Comparison of ENCODE assay signal across 9 mouse cellular contexts in genomic region chr5:125392176-125392575, GRCm38 (mm10). TPM values are rescaled to one million over a fixed set of nuclear protein-coding genes. Genes with fewer than 3 reads are reported as not detected.
DNase-seq lines count a peak whose midpoint lies in the region; ATAC-seq and TF ChIP-seq lines count a peak whose summit lies in the region.
"Not testable (repeated sequence)": the region's sequence is repeated elsewhere in the genome, so short reads cannot be mapped to it uniquely, and the experiment has no call there.
"Had no signal": no experiment of that assay in that cellular context is flagged by ENCODE, and none has a peak within 500 bp of the region (broad histone marks: within the 10 kb centered on the region; RNA-seq: fewer than 3 reads in every experiment).

No protein-coding gene starts in this region.

- not testable (repeated sequence) for H3K9ac ChIP-seq in forebrain, embryonic 11.5 days (ENCODE audit: low read length); intestine, embryonic 15.5 days; limb, embryonic 11.5 days (ENCODE audit: low read length); lung, embryonic 14.5 days; midbrain, postnatal 0 days (replicated peaks; ENCODE audit: low read length, poor library complexity, severe bottlenecking)
- peak overlapping the region; percentile 66 for H3K9ac ChIP-seq in heart, embryonic 14.5 days (ENCODE audit: low read length)

- not testable (repeated sequence) for TF ChIP-seq POLR2A in testis, adult 2 months (IDR thresholded peaks at IDR 0.05; ENCODE audit: control insufficient read depth, low read depth, low read length)

- not testable (repeated sequence) for ATAC-seq in forebrain, embryonic 11.5 days (replicated peaks; ENCODE audit: low FRiP score); heart, embryonic 14.5 days (ENCODE audit: insufficient number of reproducible peaks, insufficient read depth, low FRiP score, low read depth); intestine, embryonic 15.5 days; limb, embryonic 11.5 days (ENCODE audit: insufficient number of reproducible peaks, low FRiP score, low TSS enrichment, low read depth); lung, embryonic 14.5 days (ENCODE audit: insufficient read depth); midbrain, postnatal 0 days (ENCODE audit: low FRiP score)

- H3K27ac ChIP-seq in forebrain, embryonic 11.5 days (ENCODE audit: low read depth, low read length): peak overlapping the region; percentile 98; the same call in 1 of the 2 replicates
- peak overlapping the region; percentile 95 to 96 for H3K27ac ChIP-seq in heart, embryonic 14.5 days (replicated peaks in 1 of 2; ENCODE audit: control insufficient read depth in 1 of 2, insufficient read depth in 1 of 2, low read depth in 2 of 2, low read length in 2 of 2)
- peak overlapping the region; percentile 59; the same call in 1 of the 2 replicates for H3K27ac ChIP-seq in intestine, embryonic 15.5 days
- peak overlapping the region; percentile 98; the same call in 1 of the 2 replicates for H3K27ac ChIP-seq in limb, embryonic 11.5 days (replicated peaks; ENCODE audit: low read depth, low read length)
- H3K27ac ChIP-seq in lung, embryonic 14.5 days (ENCODE audit: low read depth): peak overlapping the region; percentile 100
- peak overlapping the region; percentile 96 for H3K27ac ChIP-seq in midbrain, postnatal 0 days (ENCODE audit: low read depth, low read length)
- 0 out of 2 replicates have a peak overlapping the region, but pooled peaks have one; percentile 27 for H3K27ac ChIP-seq in testis, adult 2 months (ENCODE audit: control insufficient read depth, insufficient read depth, low read depth, low read length)

- not testable (repeated sequence) for H3K27me3 ChIP-seq in forebrain, embryonic 11.5 days (ENCODE audit: control insufficient read depth, insufficient read depth, low read length); heart, embryonic 14.5 days (ENCODE audit: control insufficient read depth, insufficient read depth, low read length); intestine, embryonic 15.5 days (replicated peaks); limb, embryonic 11.5 days (ENCODE audit: control insufficient read depth, insufficient read depth, low read length); lung, embryonic 14.5 days (ENCODE audit: insufficient read depth, low read length); midbrain, postnatal 0 days (ENCODE audit: insufficient read depth, low read length); testis, adult 2 months (ENCODE audit: control insufficient read depth, insufficient read depth, low read length)

- 99% methylated on average over 4 of the region's 4 CpGs for WGBS in forebrain, embryonic 11.5 days
- 96% methylated on average over 4 of the region's 4 CpGs for WGBS in heart, embryonic 14.5 days
- 91% methylated on average over 4 of the region's 4 CpGs for WGBS in intestine, embryonic 15.5 days
- WGBS in limb, embryonic 11.5 days: 91% methylated on average over 4 of the region's 4 CpGs
- WGBS in lung, embryonic 14.5 days: 92% methylated on average over 4 of the region's 4 CpGs
- 89% methylated on average over 4 of the region's 4 CpGs for WGBS in midbrain, postnatal 0 days

- not testable (repeated sequence) for H3K36me3 ChIP-seq in forebrain, embryonic 11.5 days (ENCODE audit: control insufficient read depth, insufficient read depth, low read length); heart, embryonic 14.5 days (ENCODE audit: control insufficient read depth, insufficient read depth, low read length); intestine, embryonic 15.5 days; limb, embryonic 11.5 days (ENCODE audit: control insufficient read depth, insufficient read depth, low read length); lung, embryonic 14.5 days (ENCODE audit: insufficient read depth); midbrain, postnatal 0 days (ENCODE audit: insufficient read depth, low read length); testis, adult 2 months (ENCODE audit: control insufficient read depth, insufficient read depth, low read length)

- H3K4me2 ChIP-seq in forebrain, embryonic 11.5 days (ENCODE audit: low read depth, low read length, severe bottlenecking); intestine, embryonic 15.5 days (replicated peaks); limb, embryonic 11.5 days (ENCODE audit: low read depth, severe bottlenecking); midbrain, postnatal 0 days (ENCODE audit: low read depth, low read length, poor library complexity, severe bottlenecking): not testable (repeated sequence)
- peak overlapping the region; percentile 62 for H3K4me2 ChIP-seq in heart, embryonic 14.5 days (ENCODE audit: low read length)
- H3K4me2 ChIP-seq in lung, embryonic 14.5 days: peak overlapping the region; percentile 78

- DNase-seq in cerebellum, adult 11-12 months: peak; percentile 50
- not testable (repeated sequence) for DNase-seq in forebrain, embryonic 11.5 days (ENCODE audit: low spot score); limb, embryonic 11.5 days (ENCODE audit: low spot score); midbrain, postnatal 0 days (ENCODE audit: low spot score)
- DNase-seq in lung, embryonic 14.5 days: peak; percentile 0

- TF ChIP-seq CTCF in lung, embryonic 14.5 days (IDR thresholded peaks at IDR 0.05; ENCODE audit: low read depth); midbrain, postnatal 0 days (IDR thresholded peaks at IDR 0.05); testis, adult 2 months (IDR thresholded peaks at IDR 0.05; ENCODE audit: control insufficient read depth, insufficient read depth, insufficient replicate concordance, low read depth, low read length): not testable (repeated sequence)

- H3K4me1 ChIP-seq in forebrain, embryonic 11.5 days (replicated peaks; ENCODE audit: control insufficient read depth, insufficient read depth, low read length): peaks cover 18% of the 10 kb centered on the region
- H3K4me1 ChIP-seq in heart, embryonic 14.5 days (ENCODE audit: control insufficient read depth in 2 of 2, insufficient read depth in 2 of 2, low read length in 2 of 2): peaks cover 28 to 44% of the 10 kb centered on the region in 2 experiments
- H3K4me1 ChIP-seq in intestine, embryonic 15.5 days (replicated peaks): peaks cover 15% of the 10 kb centered on the region
- peaks cover 24% of the 10 kb centered on the region for H3K4me1 ChIP-seq in limb, embryonic 11.5 days (ENCODE audit: control insufficient read depth, insufficient read depth, low read length)
- peaks cover 16% of the 10 kb centered on the region for H3K4me1 ChIP-seq in lung, embryonic 14.5 days (ENCODE audit: insufficient read depth)
- H3K4me1 ChIP-seq in midbrain, postnatal 0 days (ENCODE audit: insufficient read depth, low read length): peaks cover 18% of the 10 kb centered on the region; the same call in 1 of the 2 replicates
- peaks cover 18% of the 10 kb centered on the region for H3K4me1 ChIP-seq in testis, adult 2 months (ENCODE audit: control insufficient read depth, insufficient read depth, low read length)

- H3K4me3 ChIP-seq in forebrain, embryonic 11.5 days (ENCODE audit: low read depth, low read length); heart, embryonic 14.5 days (ENCODE audit: control insufficient read depth in 1 of 2, insufficient read depth in 1 of 2, low read depth in 1 of 2, low read length in 2 of 2); intestine, embryonic 15.5 days (replicated peaks); limb, embryonic 11.5 days (ENCODE audit: low read depth, low read length); lung, embryonic 14.5 days (ENCODE audit: low read depth, low read length); midbrain, postnatal 0 days (ENCODE audit: low read depth, low read length): not testable (repeated sequence)
- H3K4me3 ChIP-seq in testis, adult 2 months (ENCODE audit: control insufficient read depth, low read depth, low read length): peak overlapping the region; percentile 61

- not testable (repeated sequence) for H3K9me3 ChIP-seq in forebrain, embryonic 11.5 days (ENCODE audit: control insufficient read depth, low read length); heart, embryonic 14.5 days (ENCODE audit: control insufficient read depth, low read length); intestine, embryonic 15.5 days; limb, embryonic 11.5 days (ENCODE audit: control insufficient read depth, low read length); lung, embryonic 14.5 days (ENCODE audit: low read depth, low read length); midbrain, postnatal 0 days (ENCODE audit: low read length)

RNA-seq across cellular contexts. Expression of gene Ubc, which starts 2.2 kb away (rescaled TPM):
- polyA plus RNA-seq in forebrain, embryonic 11.5 days (2014; fragmentation: Nextera tagmentation; extraction: Ambion mirVana): 1,042 and 1,121 TPM in 2 replicates
- polyA plus RNA-seq in heart, embryonic 14.5 days (2014; fragmentation: Nextera tagmentation; extraction: Ambion mirVana): 859 and 861 TPM in 2 replicates
- 875 and 888 TPM in 2 replicates for polyA plus RNA-seq in intestine, embryonic 15.5 days (2015; fragmentation: Nextera tagmentation; extraction: Ambion mirVana)
- 979 and 1,019 TPM in 2 replicates for polyA plus RNA-seq in limb, embryonic 11.5 days (2014; fragmentation: Nextera tagmentation; extraction: Ambion mirVana)
- polyA plus RNA-seq in lung, embryonic 14.5 days (2014; fragmentation: Nextera tagmentation; extraction: Ambion mirVana): 1,057 and 1,103 TPM in 2 replicates
- total RNA-seq in midbrain, postnatal 0 days (2014; rRNA removed): 915 and 958 TPM in 2 replicates
- polyA plus RNA-seq in midbrain, postnatal 0 days (2015; fragmentation: Nextera tagmentation; extraction: Ambion mirVana): 1,268 and 1,306 TPM in 2 replicates
- polyA plus RNA-seq in testis, adult 2 months (2012; rRNA removed): 1,188 and 1,319 TPM in 2 replicates

RNA-seq across cellular contexts. Expression of gene Gm10382, which starts 3.1 kb away (rescaled TPM):
- polyA plus RNA-seq in forebrain, embryonic 11.5 days (2014; fragmentation: Nextera tagmentation; extraction: Ambion mirVana): 0.23 and 0.65 TPM in 2 replicates
- 0.27 and 0.32 TPM in 2 replicates for polyA plus RNA-seq in heart, embryonic 14.5 days (2014; fragmentation: Nextera tagmentation; extraction: Ambion mirVana)
- 0.23 and 0.40 TPM in 2 replicates for polyA plus RNA-seq in intestine, embryonic 15.5 days (2015; fragmentation: Nextera tagmentation; extraction: Ambion mirVana)
- polyA plus RNA-seq in limb, embryonic 11.5 days (2014; fragmentation: Nextera tagmentation; extraction: Ambion mirVana): 0.28 TPM in 1 of 2 replicates, not detected in the other
- polyA plus RNA-seq in lung, embryonic 14.5 days (2014; fragmentation: Nextera tagmentation; extraction: Ambion mirVana): 0.45 and 0.46 TPM in 2 replicates
- total RNA-seq in midbrain, postnatal 0 days (2014; rRNA removed): not detected in 2 replicates
- polyA plus RNA-seq in midbrain, postnatal 0 days (2015; fragmentation: Nextera tagmentation; extraction: Ambion mirVana): 0.67 and 0.83 TPM in 2 replicates
- 84.2 and 109 TPM in 2 replicates for polyA plus RNA-seq in testis, adult 2 months (2012; rRNA removed)
- total RNA-seq: adrenal gland, postnatal 25 days had no signal

RNA-seq across cellular contexts. Expression of gene Dhx37, which starts 41.7 kb away (rescaled TPM):
- 15.7 and 16.4 TPM in 2 replicates for polyA plus RNA-seq in forebrain, embryonic 11.5 days (2014; fragmentation: Nextera tagmentation; extraction: Ambion mirVana)
- 7.2 and 8.2 TPM in 2 replicates for polyA plus RNA-seq in heart, embryonic 14.5 days (2014; fragmentation: Nextera tagmentation; extraction: Ambion mirVana)
- polyA plus RNA-seq in intestine, embryonic 15.5 days (2015; fragmentation: Nextera tagmentation; extraction: Ambion mirVana): 10.7 and 11.3 TPM in 2 replicates
- polyA plus RNA-seq in limb, embryonic 11.5 days (2014; fragmentation: Nextera tagmentation; extraction: Ambion mirVana): 12.4 and 14.2 TPM in 2 replicates
- polyA plus RNA-seq in lung, embryonic 14.5 days (2014; fragmentation: Nextera tagmentation; extraction: Ambion mirVana): 11.9 and 13.3 TPM in 2 replicates
- 17.8 and 32.9 TPM in 2 replicates for total RNA-seq in midbrain, postnatal 0 days (2014; rRNA removed)
- polyA plus RNA-seq in midbrain, postnatal 0 days (2015; fragmentation: Nextera tagmentation; extraction: Ambion mirVana): 10.9 TPM in 2 replicates
- polyA plus RNA-seq in testis, adult 2 months (2012; rRNA removed): 17.0 and 19.5 TPM in 2 replicates

RNA-seq across cellular contexts. Expression of gene Bri3bp, which starts 49.2 kb away (rescaled TPM):
- 44.1 TPM in 2 replicates for polyA plus RNA-seq in forebrain, embryonic 11.5 days (2014; fragmentation: Nextera tagmentation; extraction: Ambion mirVana)
- polyA plus RNA-seq in heart, embryonic 14.5 days (2014; fragmentation: Nextera tagmentation; extraction: Ambion mirVana): 34.8 and 36.6 TPM in 2 replicates
- 59.6 and 60.4 TPM in 2 replicates for polyA plus RNA-seq in intestine, embryonic 15.5 days (2015; fragmentation: Nextera tagmentation; extraction: Ambion mirVana)
- 36.9 and 39.3 TPM in 2 replicates for polyA plus RNA-seq in limb, embryonic 11.5 days (2014; fragmentation: Nextera tagmentation; extraction: Ambion mirVana)
- 37.6 and 37.9 TPM in 2 replicates for polyA plus RNA-seq in lung, embryonic 14.5 days (2014; fragmentation: Nextera tagmentation; extraction: Ambion mirVana)
- total RNA-seq in midbrain, postnatal 0 days (2014; rRNA removed): 89.5 and 96.0 TPM in 2 replicates
- polyA plus RNA-seq in midbrain, postnatal 0 days (2015; fragmentation: Nextera tagmentation; extraction: Ambion mirVana): 42.3 and 43.9 TPM in 2 replicates
- polyA plus RNA-seq in testis, adult 2 months (2012; rRNA removed): 41.4 and 42.7 TPM in 2 replicates

RNA-seq across cellular contexts. Expression of gene Scarb1, which starts 51.3 kb away (rescaled TPM):
- polyA plus RNA-seq in forebrain, embryonic 11.5 days (2014; fragmentation: Nextera tagmentation; extraction: Ambion mirVana): 43.7 and 45.7 TPM in 2 replicates
- 59.7 and 61.6 TPM in 2 replicates for polyA plus RNA-seq in heart, embryonic 14.5 days (2014; fragmentation: Nextera tagmentation; extraction: Ambion mirVana)
- polyA plus RNA-seq in intestine, embryonic 15.5 days (2015; fragmentation: Nextera tagmentation; extraction: Ambion mirVana): 59.3 and 70.0 TPM in 2 replicates
- polyA plus RNA-seq in limb, embryonic 11.5 days (2014; fragmentation: Nextera tagmentation; extraction: Ambion mirVana): 27.7 and 30.3 TPM in 2 replicates
- 51.4 and 58.0 TPM in 2 replicates for polyA plus RNA-seq in lung, embryonic 14.5 days (2014; fragmentation: Nextera tagmentation; extraction: Ambion mirVana)
- 60.2 and 74.0 TPM in 2 replicates for total RNA-seq in midbrain, postnatal 0 days (2014; rRNA removed)
- 57.7 and 57.9 TPM in 2 replicates for polyA plus RNA-seq in midbrain, postnatal 0 days (2015; fragmentation: Nextera tagmentation; extraction: Ambion mirVana)
- 172 and 188 TPM in 2 replicates for polyA plus RNA-seq in testis, adult 2 months (2012; rRNA removed)

Comparison
In these comparisons a context has a peak if more than half of its experiments do, and no peak if none do; other contexts are left out.
1. H3K27ac ChIP-seq: peak in every context shown above with its lines; median percentile 100 in lung, embryonic 14.5 days; 98 in forebrain, embryonic 11.5 days; 98 in limb, embryonic 11.5 days; 96 in midbrain, postnatal 0 days; 96 in heart, embryonic 14.5 days; 59 in intestine, embryonic 15.5 days; 27 in testis, adult 2 months.
2. RNA of gene Gm10382, which starts 3.1 kb away (polyA plus RNA-seq): 84.2 to 109 TPM in testis, adult 2 months; 0.67 to 0.83 TPM in midbrain, postnatal 0 days, 0.23 to 0.65 TPM in forebrain, embryonic 11.5 days, 0.45 to 0.46 TPM in lung, embryonic 14.5 days, 0.27 to 0.32 TPM in heart, embryonic 14.5 days, 0.28 TPM in limb, embryonic 11.5 days and 0.23 to 0.40 TPM in intestine, embryonic 15.5 days; every median in the first group is over 10 times any median in the second.